Mouse (Mus musculus) bone marrow, adult 2 months (tissue): Measurements from ENCODE around the gene Hpgds. TPM values are rescaled to one million over a fixed set of nuclear protein-coding genes. Genes with fewer than 3 reads are reported as not detected.

Experiments used
- H3K27ac ChIP-seq: fragments of 200-500 bp; 2 replicates; pipeline ENCODE4 v1.5.1; 2012; ENCODE audit warnings: low read depth, mild to moderate bottlenecking, control low read depth, inconsistent platforms, low read length; ENCODE audit not compliant: control insufficient read depth, poor library complexity, insufficient read depth
- H3K4me1 ChIP-seq: fragments of 200-500 bp; 2 replicates; pipeline ENCODE4 v1.6.1; 2011; ENCODE audit warnings: low read length; ENCODE audit not compliant: control insufficient read depth, insufficient read depth
- H3K4me3 ChIP-seq: fragments of 200-500 bp; replicated peaks from 2 replicates; pipeline ENCODE3; 2011; ENCODE audit warnings: mild to moderate bottlenecking, low read depth, low read length, control low read depth; ENCODE audit not compliant: control insufficient read depth
- CTCF ChIP-seq: fragments of 200-500 bp; IDR thresholded peaks from 2 replicates; pipeline ENCODE4 v1.5.1; 2011; ENCODE audit warnings: low read length, control low read depth; ENCODE audit not compliant: control insufficient read depth, insufficient read depth
- POLR2A ChIP-seq: fragments of 200-500 bp; IDR thresholded peaks from 2 replicates; pipeline ENCODE4 v1.6.1; 2011; ENCODE audit warnings: low read depth, mild to moderate bottlenecking, control low read depth, low read length, borderline replicate concordance; ENCODE audit not compliant: control insufficient read depth
- WGBS: fragments of 180-500 bp; shearing (Covaris S2); methylation state at CpG from one replicate; pipeline ENCODE4 v1.1.7; 2018; 5-methylcytosine and 5-hydroxymethylcytosine counted together
- polyA plus RNA-seq: library from polyadenylated mRNA; stranded (reverse); fragments of >200 nt; gene quantifications from 2 replicates; pipeline ENCODE4 v1.2.4, GENCODE M21; 2011; ENCODE audit warnings: low replicate concordance; ENCODE audit not compliant: missing spikeins, insufficient read depth, insufficient read length

Hpgds gene
- polyA plus RNA-seq, 1 experiment, result 7.1 TPM

DNA sequence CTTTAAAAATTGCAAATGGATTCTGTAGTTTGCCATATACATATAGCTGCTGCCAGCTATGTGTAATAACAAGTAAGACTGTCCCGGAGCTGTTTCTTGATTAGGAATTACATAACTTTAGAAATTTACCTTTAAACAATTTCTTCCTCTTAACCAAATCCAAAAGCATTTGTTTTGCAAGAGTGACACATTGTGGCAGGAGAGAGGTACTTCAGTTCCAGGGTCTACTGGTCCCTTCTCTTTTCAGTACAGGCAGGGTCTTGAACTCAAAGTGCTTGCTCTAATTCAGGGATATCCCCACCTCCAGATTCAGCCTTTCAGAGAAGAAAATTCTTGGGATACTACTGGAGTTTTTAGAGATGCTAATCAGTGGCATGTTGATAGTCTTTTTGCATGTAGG is 65.6 kb downstream of the Hpgds start:
- H3K27ac ChIP-seq, result no peak overlapping the region
- no peaks in the 10 kb centered on the region for H3K4me1 ChIP-seq
- no peak overlapping the region for H3K4me3 ChIP-seq
- TF ChIP-seq POLR2A (no peak), CTCF (no peak)
- 58% methylated on average over 1 of the region's 1 CpGs for WGBS

DNA sequence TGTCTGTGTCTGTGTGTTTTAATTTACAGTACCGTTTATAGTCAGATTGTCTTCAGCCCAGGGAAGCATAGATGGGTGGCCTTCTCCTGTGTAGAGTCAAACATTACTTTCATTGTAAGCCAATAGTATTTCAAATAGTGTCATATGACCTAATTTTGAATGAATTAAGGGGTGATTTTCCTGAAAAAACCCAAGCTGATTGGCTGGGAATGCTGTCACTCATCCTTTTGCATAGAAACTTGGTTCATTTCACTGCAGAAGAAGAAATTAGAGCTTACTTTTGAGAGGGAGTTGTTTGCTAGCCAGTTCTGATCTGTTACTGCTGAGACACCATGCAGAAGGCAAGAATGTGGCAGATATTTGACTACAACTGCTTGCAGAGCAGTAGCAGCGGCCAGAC is 69.5 kb downstream of the Hpgds start:
- Histone ChIP-seq H3K27ac (no peak overlapping the region), H3K4me1 (no peaks in the 10 kb centered on the region), H3K4me3 (no peak overlapping the region)
- 84% methylated on average over 2 of the region's 2 CpGs for WGBS
- TF ChIP-seq CTCF (no peak), POLR2A (no peak)

Other genes starting within 250 kb of the Hpgds start
- gene Smarcad1, start 102.3 kb downstream of the Hpgds start, polyA plus RNA-seq, result 19.2 and 19.5 TPM in 2 replicates
- not detected in 2 replicates for gene C130060K24Rik, start 236.2 kb upstream of the Hpgds start, polyA plus RNA-seq